Mouse (Mus musculus) right cerebral cortex, postnatal 14 days (tissue): Measurements from ENCODE around the gene Ppil3.

Experiments
- DNase-seq: peaks from one replicate; pipeline ENCODE4 v3.0.0; 2022

Gene Ppil3

DNA sequence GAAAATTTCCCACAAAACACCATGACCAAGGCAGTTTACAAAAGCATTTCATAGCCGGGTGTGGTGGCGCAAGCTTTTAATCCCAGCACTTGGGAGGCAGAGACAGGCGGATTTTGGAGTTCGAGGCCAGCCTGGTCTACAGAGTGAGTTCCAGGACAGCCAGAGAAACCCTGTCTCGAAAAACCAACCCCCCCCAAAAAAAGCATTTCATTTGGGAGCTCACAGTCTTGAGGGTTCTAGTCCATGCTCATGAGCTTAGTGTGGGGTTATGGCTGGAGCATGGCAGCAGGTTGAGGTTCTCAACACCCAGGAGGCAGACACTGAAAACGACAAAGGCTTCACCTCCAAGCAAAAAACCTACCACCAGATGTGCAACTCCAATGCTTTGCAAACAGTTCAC lies 37.1 kb downstream of the Ppil3 start:
- no peak for DNase-seq

DNA sequence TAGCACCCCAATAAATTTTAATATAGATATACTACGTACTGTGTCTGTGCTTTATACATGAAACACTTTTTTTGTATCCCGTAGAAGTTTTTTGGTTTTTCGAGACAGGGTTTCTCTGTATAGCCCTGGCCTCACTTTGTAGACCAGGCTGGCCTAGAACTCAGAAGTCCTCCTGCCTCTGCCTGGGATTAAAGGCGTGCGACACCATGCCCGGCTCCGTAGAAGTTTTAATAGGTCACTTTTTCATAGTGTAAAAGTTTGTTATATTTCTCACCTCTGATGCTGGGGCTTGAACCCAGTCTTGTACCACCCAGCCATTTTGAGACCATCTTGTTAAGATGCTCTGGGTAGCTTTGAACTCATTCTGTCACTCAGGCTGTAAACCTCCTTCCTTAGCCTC lies 38.0 kb downstream of the Ppil3 start:
- no peak for DNase-seq

DNA sequence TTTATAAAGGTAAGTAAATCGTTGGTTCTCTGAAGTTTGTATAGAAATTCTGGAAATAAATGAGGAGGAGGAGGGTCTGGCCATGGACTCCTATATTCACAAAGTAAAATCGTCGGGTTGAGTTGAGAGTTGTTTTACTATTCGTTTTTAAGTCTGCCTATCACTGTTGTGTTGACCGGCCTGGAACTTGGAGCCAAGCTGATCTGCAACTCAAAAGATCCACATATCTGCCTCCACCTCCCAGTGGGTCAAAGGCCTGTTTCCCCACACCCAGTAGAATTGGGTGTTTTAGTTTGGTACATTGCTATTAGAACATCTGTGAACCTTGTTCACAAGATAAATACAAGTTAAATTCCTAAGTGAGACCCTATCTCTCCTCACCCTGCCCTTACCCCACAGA lies 41.5 kb downstream of the Ppil3 start:
- no peak for DNase-seq

DNA sequence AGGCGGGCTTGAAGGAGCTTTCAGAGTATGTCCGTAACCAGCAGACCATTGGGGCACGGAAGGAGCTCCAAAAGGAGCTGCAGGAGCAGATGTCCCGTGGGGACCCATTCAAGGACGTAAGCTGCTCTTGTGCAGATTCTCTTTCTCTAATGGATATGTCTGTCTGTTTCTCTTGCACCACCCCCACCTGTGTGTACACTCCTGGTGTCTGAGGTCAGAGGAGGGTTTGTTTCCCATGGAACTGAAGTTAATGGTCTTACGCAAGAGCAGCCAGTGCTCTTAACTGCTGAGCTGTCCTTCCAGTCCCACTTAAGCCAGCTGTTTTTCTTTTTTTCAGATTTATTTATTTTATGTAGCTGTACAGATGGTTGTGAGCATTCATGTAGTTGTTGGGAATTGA lies 43.9 kb downstream of the Ppil3 start:
- no peak for DNase-seq

- no peak for DNase-seq
Observed at GRCm38 (mm10) chr1:58397731-58398130, 47.6 kb downstream of the Ppil3 start.

DNA sequence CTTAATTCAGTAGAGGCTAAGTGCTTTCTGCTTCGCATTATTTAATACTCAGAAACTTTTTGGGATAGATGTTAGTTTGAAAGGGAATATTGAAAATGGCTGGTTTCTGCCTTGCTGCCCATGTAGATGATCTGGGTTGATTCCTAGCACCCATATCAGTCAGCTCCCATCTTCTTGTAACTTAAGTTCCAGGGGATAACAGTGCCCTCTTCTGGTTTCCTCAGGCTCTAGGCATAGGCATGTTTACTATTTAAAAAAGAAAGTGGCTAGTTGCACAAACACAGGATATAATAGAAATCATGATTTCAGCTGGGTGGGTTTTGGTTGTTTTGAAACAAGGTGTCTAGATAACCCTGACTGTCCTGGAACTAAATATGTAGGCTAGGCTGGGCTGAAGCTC lies 49.1 kb downstream of the Ppil3 start:
- DNase-seq = no peak

DNA sequence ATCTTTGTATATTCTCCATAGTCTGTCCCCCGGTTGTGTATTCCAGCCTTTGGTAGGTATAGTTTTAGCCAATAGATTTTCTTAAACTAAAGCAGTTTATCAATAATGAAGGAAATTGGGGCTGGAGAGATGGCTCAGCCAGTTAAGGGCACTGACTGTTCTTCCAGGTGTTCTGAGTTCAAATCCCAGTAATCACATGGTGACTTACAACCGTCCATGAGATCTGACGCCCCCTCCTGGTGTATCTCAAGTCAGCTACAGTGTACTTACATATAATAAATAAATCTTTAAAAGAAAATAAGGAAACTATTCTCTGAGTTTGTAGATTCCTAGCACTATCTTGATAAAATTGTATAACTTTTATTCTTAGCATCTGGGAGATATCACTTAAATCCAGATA lies 49.9 kb downstream of the Ppil3 start:
- DNase-seq = no peak

- peak; percentile 54 for DNase-seq
Observed at GRCm38 (mm10) chr1:58393284-58394195, 51.7 kb downstream of the Ppil3 start.

- DNase-seq = peak; percentile 93
Observed at GRCm38 (mm10) chr1:58392652-58393283, 52.5 kb downstream of the Ppil3 start, which contains the start of gene Bzw1. Gene Bzw1, plus strand, starts transcription at chr1:58392898.

DNA sequence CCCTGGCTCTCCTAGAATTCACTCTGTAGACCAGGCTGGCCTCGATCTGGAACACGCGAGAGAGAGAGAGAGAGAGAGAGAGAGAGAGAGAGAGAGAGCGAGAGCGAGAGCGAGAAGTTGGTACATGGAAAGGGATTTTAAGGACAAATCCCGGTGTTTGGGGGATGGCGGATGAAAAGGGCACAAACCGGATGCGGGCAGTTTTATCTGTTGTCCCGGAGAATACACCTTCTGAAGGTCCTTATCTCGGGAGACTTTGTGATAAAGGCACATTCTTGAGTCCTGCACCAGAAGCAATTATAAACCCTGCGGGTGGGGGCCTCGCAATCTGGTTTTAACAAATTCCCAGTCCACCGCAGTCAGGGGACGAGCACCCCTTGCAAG lies 53.0 kb downstream of the Ppil3 start:
- DNase-seq = no peak

DNA sequence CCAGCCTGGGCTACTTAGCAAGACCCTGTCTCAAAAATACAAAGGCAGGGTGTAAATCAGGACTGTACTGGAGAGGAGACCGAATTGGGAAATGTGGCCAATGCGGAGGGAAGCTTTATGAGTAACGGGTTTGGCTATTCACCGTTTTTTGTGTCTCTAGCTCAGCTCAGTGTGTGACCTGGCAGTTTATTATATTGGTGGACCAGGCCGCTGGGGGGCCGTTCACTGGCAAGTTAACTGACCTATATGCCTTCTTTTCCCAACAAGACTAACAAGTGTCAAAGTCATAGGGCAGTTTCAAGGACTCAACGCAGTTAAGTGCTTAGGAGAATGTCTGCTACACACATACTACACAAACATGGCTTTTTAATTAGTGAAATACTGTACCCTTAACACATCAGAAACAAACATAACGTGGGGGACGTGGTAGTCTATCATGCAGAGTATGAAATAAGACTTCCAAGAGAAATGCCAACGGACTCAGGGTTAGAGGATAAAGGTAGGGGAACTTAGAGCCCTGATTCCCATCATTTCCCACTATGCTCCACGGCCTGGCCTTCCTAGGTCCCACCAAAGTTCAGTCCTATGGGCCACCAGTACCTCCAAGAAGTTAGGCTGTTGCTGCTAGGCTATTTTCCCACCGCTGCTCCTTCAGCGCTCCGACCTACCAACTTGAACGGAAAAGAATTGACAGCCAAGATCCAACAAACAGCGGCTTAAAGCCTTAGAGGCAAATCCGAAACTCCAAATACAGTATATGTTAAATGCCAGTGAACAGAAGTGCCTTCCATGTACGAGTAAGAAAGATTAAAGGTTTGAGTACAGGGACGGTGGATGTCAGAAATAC lies 53.6 kb downstream of the Ppil3 start:
- DNase-seq = no peak

DNA sequence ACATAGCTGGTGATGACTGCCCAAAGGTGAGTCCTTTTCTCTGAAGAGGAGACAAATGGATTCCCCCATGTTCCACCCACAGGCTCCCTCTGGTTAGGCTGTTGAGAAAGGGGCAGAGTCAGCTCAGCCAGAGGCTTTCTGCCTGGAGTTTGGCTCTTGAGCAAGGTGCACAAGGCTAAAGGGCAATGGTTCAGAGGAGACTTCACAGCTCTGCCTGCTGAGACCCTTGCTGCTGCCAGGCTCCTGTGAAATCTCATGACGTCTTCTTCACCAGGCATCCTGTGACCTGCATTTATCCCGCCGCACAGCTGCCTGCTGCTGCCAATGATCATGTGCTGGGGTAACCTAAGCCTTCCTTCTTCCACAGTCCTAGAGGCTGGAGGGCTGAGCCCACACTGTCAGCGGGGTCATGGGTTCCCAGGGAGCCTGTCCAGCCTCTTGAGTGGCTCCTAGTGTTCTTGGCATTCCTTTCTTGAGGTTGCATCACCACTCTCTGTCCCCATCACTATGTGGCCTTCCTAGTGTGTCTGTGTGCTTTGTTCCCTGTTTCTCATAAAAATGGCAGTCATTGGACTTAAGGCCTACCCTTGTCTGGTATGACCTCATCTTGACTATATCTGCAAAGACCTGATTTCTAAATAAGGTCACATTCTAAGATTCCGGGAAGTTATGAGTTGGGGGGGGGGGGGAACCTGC lies 62.6 kb downstream of the Ppil3 start:
- no peak for DNase-seq
